Mouse (Mus musculus) liver, embryonic 14.5 days (tissue): ENCODE results near the gene Tmx2.

Source experiments
- CTCF ChIP-seq: IDR thresholded peaks from 2 replicates; pipeline ENCODE4 v1.5.1; 2016; ENCODE audit warnings: antibody characterized with exemption, low read depth, control low read depth
- EP300 ChIP-seq: IDR thresholded peaks from 2 replicates; pipeline ENCODE4 v1.6.1; 2016; ENCODE audit warnings: antibody characterized with exemption, low read depth

GRCm38 (mm10) chr2:84703497-84703896, 24.6 kb upstream of the Tmx2 start:
- TF ChIP-seq CTCF (no peak), EP300 (no peak)
